Mouse (Mus musculus): ENCODE results near the gene Rffl. TPM values are rescaled to one million over a fixed set of nuclear protein-coding genes. Genes with fewer than 3 reads are reported as not detected.

Gene Rffl
- polyA plus RNA-seq, 1 experiment from 2014 or later, result 24.5 TPM

- H3K27me3 ChIP-seq, result no peaks in the 10 kb centered on the region
- no peaks in the 10 kb centered on the region for H3K36me3 ChIP-seq (replicated peaks)
- H3K4me2 ChIP-seq, result peak overlapping the region; percentile 68
- H3K9ac ChIP-seq, result peak overlapping the region; percentile 99
- H3K9me3 ChIP-seq (replicated peaks), result no peaks in the 10 kb centered on the region
- H3K4me1 ChIP-seq (replicated peaks), result peaks cover 52% of the 10 kb centered on the region
- H3K27ac ChIP-seq (replicated peaks), result peak overlapping the region; percentile 94
- ATAC-seq (ENCODE audit: insufficient read depth), result peak; percentile 64
- WGBS (ENCODE audit: insufficient replicate concordance), result under 1% methylated on average over 36 of the region's 36 CpGs
- peak overlapping the region; percentile 99 for H3K4me3 ChIP-seq (replicated peaks)
These were observed 608 bp downstream of the Rffl start for GRCm38 (mm10) chr11:82870173-82871030.

- no peak for ATAC-seq (ENCODE audit: insufficient read depth)
- peaks cover 52% of the 10 kb centered on the region for H3K4me1 ChIP-seq (replicated peaks)
- H3K4me3 ChIP-seq (replicated peaks), result peak overlapping the region; percentile 99
- H3K27ac ChIP-seq (replicated peaks), result peak overlapping the region; percentile 94
- H3K9ac ChIP-seq, result peak overlapping the region; percentile 99
- WGBS (ENCODE audit: insufficient replicate concordance), result 40% methylated on average over 9 of the region's 9 CpGs
- no peaks in the 10 kb centered on the region for H3K9me3 ChIP-seq (replicated peaks)
- no peaks in the 10 kb centered on the region for H3K27me3 ChIP-seq
- H3K4me2 ChIP-seq, result peak overlapping the region; percentile 68
- no peaks in the 10 kb centered on the region for H3K36me3 ChIP-seq (replicated peaks)
These were observed 1.4 kb downstream of the Rffl start for GRCm38 (mm10) chr11:82869506-82870172.

GRCm38 (mm10) chr11:82867956-82868355 is 3.1 kb downstream of the Rffl start:
- H3K9me3 ChIP-seq (replicated peaks), result no peaks in the 10 kb centered on the region
- H3K4me3 ChIP-seq (replicated peaks), result peak overlapping the region; percentile 14; the same call in 1 of the 2 replicates
- H3K27me3 ChIP-seq, result no peaks in the 10 kb centered on the region
- 36% methylated on average over 5 of the region's 5 CpGs for WGBS (ENCODE audit: insufficient replicate concordance)
- ATAC-seq (ENCODE audit: insufficient read depth), result no peak
- no peaks in the 10 kb centered on the region for H3K36me3 ChIP-seq (replicated peaks)
- peak overlapping the region; percentile 58 for H3K27ac ChIP-seq (replicated peaks)
- H3K9ac ChIP-seq, result peak overlapping the region; percentile 19; the same call in 1 of the 2 replicates
- H3K4me2 ChIP-seq, result peak overlapping the region; percentile 68
- peaks cover 68% of the 10 kb centered on the region for H3K4me1 ChIP-seq (replicated peaks)

GRCm38 (mm10) chr11:82866850-82867564 is 4.0 kb downstream of the Rffl start:
- Histone ChIP-seq H3K9me3 (replicated peaks) (no peaks in the 10 kb centered on the region), H3K36me3 (replicated peaks) (no peaks in the 10 kb centered on the region), H3K9ac (peak overlapping the region; percentile 36), H3K27ac (replicated peaks) (peak overlapping the region; percentile 64), H3K4me2 (peak overlapping the region; percentile 68), H3K4me1 (replicated peaks) (peaks cover 77% of the 10 kb centered on the region), H3K27me3 (no peaks in the 10 kb centered on the region), H3K4me3 (replicated peaks) (peak overlapping the region; percentile 14; the same call in 1 of the 2 replicates)
- no peak for ATAC-seq (ENCODE audit: insufficient read depth)
- WGBS (ENCODE audit: insufficient replicate concordance), result 26% methylated on average over 7 of the region's 7 CpGs

- 0 out of 2 replicates have a peak overlapping the region, but pooled peaks have one; percentile 36 for H3K9ac ChIP-seq
- no peak overlapping the region for H3K4me3 ChIP-seq (replicated peaks)
- peak overlapping the region; percentile 64; the same call in 1 of the 2 replicates for H3K27ac ChIP-seq (replicated peaks)
- peak overlapping the region; percentile 54 for H3K4me2 ChIP-seq
- H3K9me3 ChIP-seq (replicated peaks), result no peaks in the 10 kb centered on the region
- ATAC-seq (ENCODE audit: insufficient read depth), result no peak
- H3K36me3 ChIP-seq (replicated peaks), result peaks cover 2% of the 10 kb centered on the region; the same call in 1 of the 2 replicates
- peaks cover 81% of the 10 kb centered on the region for H3K4me1 ChIP-seq (replicated peaks)
- H3K27me3 ChIP-seq, result no peaks in the 10 kb centered on the region
- WGBS (ENCODE audit: insufficient replicate concordance), result 68% methylated on average over 10 of the region's 10 CpGs
These were observed 5.1 kb downstream of the Rffl start for GRCm38 (mm10) chr11:82865957-82866356.

- Histone ChIP-seq H3K4me3 (replicated peaks) (no peak overlapping the region), H3K9me3 (replicated peaks) (no peaks in the 10 kb centered on the region), H3K27ac (replicated peaks) (peak overlapping the region; percentile 78), H3K9ac (no peak overlapping the region), H3K4me2 (peak overlapping the region; percentile 11; the same call in 1 of the 2 replicates), H3K4me1 (replicated peaks) (peaks cover 78% of the 10 kb centered on the region), H3K27me3 (no peaks in the 10 kb centered on the region), H3K36me3 (replicated peaks) (peaks cover 12% of the 10 kb centered on the region)
- ATAC-seq (ENCODE audit: insufficient read depth), result peak; percentile 51
- 38% methylated on average over 4 of the region's 4 CpGs for WGBS (ENCODE audit: insufficient replicate concordance)
These were observed 7.5 kb downstream of the Rffl start for GRCm38 (mm10) chr11:82863488-82863931.

- peak overlapping the region; percentile 78 for H3K27ac ChIP-seq (replicated peaks)
- 77% methylated on average over 2 of the region's 2 CpGs for WGBS (ENCODE audit: insufficient replicate concordance)
- peaks cover 12% of the 10 kb centered on the region for H3K36me3 ChIP-seq (replicated peaks)
- no peaks in the 10 kb centered on the region for H3K9me3 ChIP-seq (replicated peaks)
- no peak overlapping the region for H3K4me3 ChIP-seq (replicated peaks)
- H3K9ac ChIP-seq, result no peak overlapping the region
- no peak for ATAC-seq (ENCODE audit: insufficient read depth)
- H3K4me2 ChIP-seq, result peak overlapping the region; percentile 38
- no peaks in the 10 kb centered on the region for H3K27me3 ChIP-seq
- H3K4me1 ChIP-seq (replicated peaks), result peaks cover 76% of the 10 kb centered on the region
These were observed 8.0 kb downstream of the Rffl start for GRCm38 (mm10) chr11:82863059-82863458.

- H3K27me3 ChIP-seq, result no peaks in the 10 kb centered on the region
- H3K9ac ChIP-seq, result 0 out of 2 replicates have a peak overlapping the region, but pooled peaks have one; percentile 15
- no peaks in the 10 kb centered on the region for H3K9me3 ChIP-seq (replicated peaks)
- ATAC-seq (ENCODE audit: insufficient read depth), result peak; percentile 50; the same call in 1 of the 2 replicates
- peak overlapping the region; percentile 38 for H3K4me2 ChIP-seq
- peak overlapping the region; percentile 78 for H3K27ac ChIP-seq (replicated peaks)
- peaks cover 12% of the 10 kb centered on the region for H3K36me3 ChIP-seq (replicated peaks)
- H3K4me3 ChIP-seq (replicated peaks), result no peak overlapping the region
- peaks cover 75% of the 10 kb centered on the region for H3K4me1 ChIP-seq (replicated peaks)
- WGBS (ENCODE audit: insufficient replicate concordance), result 26% methylated on average over 9 of the region's 9 CpGs
These were observed 8.4 kb downstream of the Rffl start for GRCm38 (mm10) chr11:82862638-82863037.

- 78% methylated on average over 8 of the region's 8 CpGs for WGBS (ENCODE audit: insufficient replicate concordance)
- no peak overlapping the region for H3K4me2 ChIP-seq
- peaks cover 16% of the 10 kb centered on the region for H3K36me3 ChIP-seq (replicated peaks)
- H3K27me3 ChIP-seq, result no peaks in the 10 kb centered on the region
- peak overlapping the region; percentile 78; the same call in 1 of the 2 replicates for H3K27ac ChIP-seq (replicated peaks)
- H3K4me3 ChIP-seq (replicated peaks), result no peak overlapping the region
- peaks cover 76% of the 10 kb centered on the region for H3K4me1 ChIP-seq (replicated peaks)
- H3K9ac ChIP-seq, result no peak overlapping the region
- no peaks in the 10 kb centered on the region for H3K9me3 ChIP-seq (replicated peaks)
- no peak for ATAC-seq (ENCODE audit: insufficient read depth)
These were observed 9.5 kb downstream of the Rffl start for GRCm38 (mm10) chr11:82861558-82861957.

- H3K4me3 ChIP-seq (replicated peaks), result no peak overlapping the region
- H3K4me2 ChIP-seq, result no peak overlapping the region
- 82% methylated on average over 6 of the region's 6 CpGs for WGBS (ENCODE audit: insufficient replicate concordance)
- peaks cover 16% of the 10 kb centered on the region for H3K36me3 ChIP-seq (replicated peaks)
- H3K27ac ChIP-seq (replicated peaks), result no peak overlapping the region
- no peaks in the 10 kb centered on the region for H3K9me3 ChIP-seq (replicated peaks)
- ATAC-seq (ENCODE audit: insufficient read depth), result no peak
- H3K9ac ChIP-seq, result no peak overlapping the region
- no peaks in the 10 kb centered on the region for H3K27me3 ChIP-seq
- peaks cover 76% of the 10 kb centered on the region for H3K4me1 ChIP-seq (replicated peaks)
These were observed 10.3 kb downstream of the Rffl start for GRCm38 (mm10) chr11:82860759-82861158.

Data from liver, embryonic 15.5 days (tissue).